Mouse (Mus musculus) midbrain, embryonic 13.5 days (tissue): Measurements from ENCODE around the gene Fbxo7. TPM values are rescaled to one million over a fixed set of nuclear protein-coding genes. Genes with fewer than 3 reads are reported as not detected.

Experiments used
- ATAC-seq: fragments of 200-750 bp; cut with Nextera tagmentation; 2 replicates; pipeline ENCODE4 v1.8.0; 2017; ENCODE audit warnings: mild to moderate bottlenecking, moderate TSS enrichment, moderate library complexity
- H3K27ac ChIP-seq: fragments of 300-500 bp; sonication (generic); 2 replicates; pipeline ENCODE4 v1.5.1; 2015; ENCODE audit warnings: inconsistent platforms, mild to moderate bottlenecking, moderate library complexity
- H3K27me3 ChIP-seq: fragments of 300-500 bp; sonication (generic); 2 replicates; pipeline ENCODE4 v1.6.1; 2015; ENCODE audit warnings: mild to moderate bottlenecking, inconsistent platforms
- H3K36me3 ChIP-seq: fragments of 300-500 bp; sonication (generic); 2 replicates; pipeline ENCODE4 v1.6.1; 2015; ENCODE audit warnings: mild to moderate bottlenecking, inconsistent platforms
- H3K4me1 ChIP-seq: fragments of 300-500 bp; sonication (generic); replicated peaks from 2 replicates; pipeline ENCODE4 v1.6.1; 2015; ENCODE audit warnings: inconsistent platforms
- H3K4me2 ChIP-seq: fragments of 300-500 bp; sonication (generic); replicated peaks from 2 replicates; pipeline ENCODE4 v1.6.1; 2015; ENCODE audit warnings: moderate library complexity, mild to moderate bottlenecking, inconsistent platforms
- H3K4me3 ChIP-seq: fragments of 300-500 bp; sonication (generic); replicated peaks from 2 replicates; pipeline ENCODE4 v1.5.1; 2015; ENCODE audit warnings: mild to moderate bottlenecking, inconsistent platforms
- H3K9ac ChIP-seq: fragments of 300-500 bp; sonication (generic); replicated peaks from 2 replicates; pipeline ENCODE4 v1.6.1; 2015; ENCODE audit warnings: mild to moderate bottlenecking, inconsistent platforms
- H3K9me3 ChIP-seq: fragments of 300-500 bp; sonication (generic); 2 replicates; pipeline ENCODE4 v1.6.1; 2016; ENCODE audit warnings: mild to moderate bottlenecking, inconsistent platforms
- WGBS: fragments of 180-500 bp; shearing (Covaris S2); methylation state at CpG from one replicate; pipeline ENCODE4 v1.1.7; 2015; 5-methylcytosine and 5-hydroxymethylcytosine counted together
- polyA plus RNA-seq: library from polyadenylated mRNA; unstranded; fragments of >200 nt; fragmentation: Nextera tagmentation; extraction: Ambion mirVana; gene quantifications from 2 replicates; pipeline ENCODE4 v1.2.1, GENCODE M21; 2015

The Fbxo7 gene
- polyA plus RNA-seq, 1 experiment from 2014 or later = 15.0 TPM

GRCm38 (mm10) chr10:86098363-86098762 lies 76.6 kb downstream of the Fbxo7 start:
- Histone ChIP-seq H3K9me3 (peaks cover 6% of the 10 kb centered on the region; the same call in 1 of the 2 replicates), H3K4me3 (no peak overlapping the region), H3K36me3 (peaks cover 6% of the 10 kb centered on the region; the same call in 1 of the 2 replicates)

GRCm38 (mm10) chr10:86100281-86100851 lies 78.6 kb downstream of the Fbxo7 start:
- Histone ChIP-seq H3K4me3 (no peak overlapping the region), H3K9ac (no peak overlapping the region), H3K4me1 (no peaks in the 10 kb centered on the region), H3K27me3 (no peaks in the 10 kb centered on the region), H3K27ac (no peak overlapping the region), H3K9me3 (peaks cover 6% of the 10 kb centered on the region; the same call in 1 of the 2 replicates), H3K36me3 (peaks cover 6% of the 10 kb centered on the region; the same call in 1 of the 2 replicates), H3K4me2 (no peak overlapping the region)
- ATAC-seq = no peak
- WGBS = 72% methylated on average over 3 of the region's 3 CpGs

More at GRCm38 (mm10) chr10:86098363-86098762, 76.6 kb downstream of the Fbxo7 start:
- 92% methylated on average over 6 of the region's 6 CpGs for WGBS
- Histone ChIP-seq H3K27ac (no peak overlapping the region), H3K27me3 (no peaks in the 10 kb centered on the region), H3K9ac (no peak overlapping the region), H3K4me1 (no peaks in the 10 kb centered on the region), H3K4me2 (no peak overlapping the region)
- no peak for ATAC-seq

Other genes starting within 250 kb of the Fbxo7 start
- gene Pwp1, start 192.5 kb upstream of the Fbxo7 start, polyA plus RNA-seq = 69.1 and 75.5 TPM in 2 replicates
- gene Prdm4, start 104.8 kb upstream of the Fbxo7 start, polyA plus RNA-seq = 22.3 and 26.0 TPM in 2 replicates
- 0.95 and 1.0 TPM in 2 replicates for gene Ascl4, start 94.3 kb upstream of the Fbxo7 start, polyA plus RNA-seq
- 191 and 196 TPM in 2 replicates for gene Rtcb, start 64.1 kb upstream of the Fbxo7 start, polyA plus RNA-seq
- gene Bpifc, start 10.1 kb upstream of the Fbxo7 start, polyA plus RNA-seq = not detected in 2 replicates